In the genomic region with DNA sequence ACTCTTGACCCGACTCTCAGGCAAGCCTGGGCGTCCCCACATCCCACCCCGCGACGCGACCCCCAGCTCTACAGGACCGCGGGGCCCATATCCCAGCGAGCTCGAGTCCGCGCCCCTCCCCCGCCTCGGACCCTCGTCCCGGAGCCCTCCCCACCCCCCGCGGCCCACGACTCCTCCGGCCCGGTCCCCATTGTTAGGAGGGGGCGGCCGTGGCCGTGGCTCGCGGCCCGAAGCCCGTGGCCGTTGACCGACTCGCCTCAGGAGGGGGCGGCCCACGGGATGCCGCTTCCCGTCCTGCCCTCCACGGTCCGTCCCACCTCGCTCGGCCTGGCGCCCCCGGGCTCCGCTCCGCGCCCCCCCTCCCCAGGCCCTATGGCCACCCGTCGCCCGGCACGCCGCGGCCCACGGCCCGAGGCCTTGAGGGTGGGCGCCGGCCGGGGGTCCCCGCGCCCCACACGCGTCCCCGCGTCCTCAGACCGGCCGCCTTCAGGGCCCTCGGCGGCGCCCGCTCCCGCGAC, we compare ENCODE assay signal across 8 mouse cellular contexts. TPM values are rescaled to one million over a fixed set of nuclear protein-coding genes. Genes with fewer than 3 reads are reported as not detected.
DNase-seq lines count a peak whose midpoint lies in the region; ATAC-seq lines count a peak whose summit lies in the region.

Gene Kansl1, minus strand, starts transcription at position 111 of the 518 bp plus-strand sequence.

- ATAC-seq in forebrain, embryonic 12.5 days (ENCODE audit: low FRiP score) = peak; percentile 80

- peaks cover 9% of the 10 kb centered on the region; the same call in 1 of the 2 replicates for H3K36me3 ChIP-seq in forebrain, embryonic 12.5 days (replicated peaks)
- H3K36me3 ChIP-seq in midbrain, embryonic 10.5 days = peaks cover 27% of the 10 kb centered on the region

- intact Hi-C loops in left cerebral cortex, postnatal 4 days (cut with DNase I) = loop anchor here (10.0 kb wide), 1 partner anchor 154 kb away; no protein-coding TSS in a partner anchor

- H3K4me3 ChIP-seq in brown adipose tissue, adult 24 weeks (ENCODE audit: insufficient read depth, low read depth, low read length) = peak within 1 kb of the TSS; percentile 72
- H3K4me3 ChIP-seq in forebrain, embryonic 12.5 days (replicated peaks) = peak within 1 kb of the TSS; percentile 97
- peak within 1 kb of the TSS; percentile 99 for H3K4me3 ChIP-seq in midbrain, embryonic 10.5 days

- peak within 1 kb of the TSS; percentile 80 for H3K4me2 ChIP-seq in forebrain, embryonic 12.5 days

- peak within 1 kb of the TSS; percentile 94 for H3K9ac ChIP-seq in forebrain, embryonic 12.5 days

- no peaks in the 10 kb centered on the region for H3K27me3 ChIP-seq in forebrain, embryonic 12.5 days
- no peaks in the 10 kb centered on the region for H3K27me3 ChIP-seq in midbrain, embryonic 10.5 days (ENCODE audit: low read depth, poor library complexity, severe bottlenecking)

- no peaks in the 10 kb centered on the region; the same call in 1 of the 2 replicates for H3K4me1 ChIP-seq in brown adipose tissue, adult 24 weeks (ENCODE audit: control insufficient read depth, insufficient read depth, insufficient read length, low read length)
- peaks cover 19% of the 10 kb centered on the region for H3K4me1 ChIP-seq in forebrain, embryonic 12.5 days
- peaks cover 28% of the 10 kb centered on the region for H3K4me1 ChIP-seq in midbrain, embryonic 10.5 days

- no peak within 1 kb of the TSS for H3K27ac ChIP-seq in brown adipose tissue, adult 24 weeks (replicated peaks; ENCODE audit: low read depth, low read length)
- H3K27ac ChIP-seq in forebrain, embryonic 12.5 days = peak within 1 kb of the TSS; percentile 69
- H3K27ac ChIP-seq in midbrain, embryonic 10.5 days (replicated peaks) = peak within 1 kb of the TSS; percentile 98

- WGBS in forebrain, embryonic 12.5 days = under 1% methylated on average over 57 of the region's 69 CpGs
- under 1% methylated on average over 63 of the region's 69 CpGs for WGBS in midbrain, embryonic 10.5 days

- peak; percentile 19 for DNase-seq in right cerebral cortex, postnatal 14 days
- DNase-seq in right cerebral cortex, postnatal 25 days = no peak
- peak; percentile 52 for DNase-seq in heart, postnatal 4 days
- peak; percentile 43 for DNase-seq in left cerebral cortex, postnatal 4 days
- no peak for DNase-seq in midbrain, embryonic 10.5 days (ENCODE audit: low spot score)
- peak; percentile 58 for DNase-seq in thymus, postnatal 4 days

- no peaks in the 10 kb centered on the region for H3K9me3 ChIP-seq in forebrain, embryonic 12.5 days
- H3K9me3 ChIP-seq in midbrain, embryonic 10.5 days (replicated peaks) = no peaks in the 10 kb centered on the region

RNA-seq across cellular contexts. Expression of gene Kansl1, which starts in this region (rescaled TPM):
- 14.7 and 17.9 TPM in 2 replicates for polyA plus RNA-seq in brown adipose tissue, adult 24 weeks (2012; ENCODE audit: insufficient read depth, insufficient read length, missing spikeins)
- polyA plus RNA-seq in forebrain, embryonic 12.5 days (2016; fragmentation: Nextera tagmentation; extraction: Ambion mirVana) = 34.9 and 36.2 TPM in 2 replicates
- total RNA-seq in heart, postnatal 4 days (2021) = 10 to 100 TPM; 35.5 TPM
- 10 to 100 TPM; 74.9 to 79.6 TPM for total RNA-seq in left cerebral cortex, postnatal 4 days (2021)
- polyA plus RNA-seq in midbrain, embryonic 10.5 days (2016; fragmentation: Nextera tagmentation; extraction: Ambion mirVana) = 24.5 and 27.9 TPM in 2 replicates

Comparison
In these comparisons a context has a peak if more than half of its experiments do, and no peak if none do; other contexts are left out.
1. DNase-seq: peak in right cerebral cortex, postnatal 14 days (single experiment), heart, postnatal 4 days (single experiment), left cerebral cortex, postnatal 4 days (single experiment) and thymus, postnatal 4 days (single experiment); none in right cerebral cortex, postnatal 25 days (single experiment) and midbrain, embryonic 10.5 days (single experiment).
2. Peak in every context shown above with its lines, with median percentiles within 50 percentile points of each other: H3K4me3 ChIP-seq.